Mouse (Mus musculus) c-Kit-positive CD71-positive TER-119-positive erythroid progenitor cells, embryonic 14.5 days (primary cell): ENCODE measurements around the gene Nfkb2.
A peak's percentile ranks its signal among the peaks of the same experiment; 100 is the strongest.

ENCODE experiments used
- DNase-seq: peaks from one replicate; pipeline ENCODE4 v3.0.0-alpha.2; 2013; ENCODE audit warnings: low spot score

Nfkb2 gene

DNA sequence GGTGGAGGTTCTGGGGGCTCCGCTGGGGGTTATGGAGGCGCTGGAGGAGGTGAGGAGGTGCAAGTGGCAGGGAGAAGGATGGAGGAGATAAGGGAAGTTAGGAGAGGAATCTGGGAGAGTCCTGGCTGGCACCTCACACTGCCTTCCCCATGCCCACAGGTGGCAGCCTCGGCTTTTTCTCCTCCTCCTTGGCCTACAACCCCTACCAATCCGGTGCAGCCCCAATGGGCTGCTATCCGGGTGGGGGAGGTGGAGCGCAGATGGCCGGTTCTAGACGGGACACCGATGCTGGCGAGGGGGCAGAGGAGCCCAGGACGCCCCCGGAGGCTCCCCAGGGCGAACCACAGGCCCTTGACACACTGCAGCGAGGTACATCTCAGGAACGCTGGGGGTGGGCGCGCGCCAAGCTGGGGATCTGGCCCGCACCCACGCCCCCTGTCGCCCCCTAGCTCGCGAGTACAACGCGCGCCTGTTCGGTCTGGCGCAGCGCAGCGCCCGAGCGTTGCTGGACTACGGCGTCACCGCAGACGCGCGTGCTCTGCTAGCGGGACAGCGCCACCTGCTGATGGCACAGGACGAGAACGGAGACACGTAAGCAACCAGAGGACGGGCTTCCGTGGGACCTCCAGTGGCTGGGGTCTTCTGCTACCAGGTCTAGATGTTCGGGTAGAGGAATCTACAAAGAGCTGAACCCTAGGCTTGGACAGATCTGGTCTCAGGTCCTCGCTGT, 4.8 kb downstream of the Nfkb2 start:
- DNase-seq: peak; percentile 74

DNA sequence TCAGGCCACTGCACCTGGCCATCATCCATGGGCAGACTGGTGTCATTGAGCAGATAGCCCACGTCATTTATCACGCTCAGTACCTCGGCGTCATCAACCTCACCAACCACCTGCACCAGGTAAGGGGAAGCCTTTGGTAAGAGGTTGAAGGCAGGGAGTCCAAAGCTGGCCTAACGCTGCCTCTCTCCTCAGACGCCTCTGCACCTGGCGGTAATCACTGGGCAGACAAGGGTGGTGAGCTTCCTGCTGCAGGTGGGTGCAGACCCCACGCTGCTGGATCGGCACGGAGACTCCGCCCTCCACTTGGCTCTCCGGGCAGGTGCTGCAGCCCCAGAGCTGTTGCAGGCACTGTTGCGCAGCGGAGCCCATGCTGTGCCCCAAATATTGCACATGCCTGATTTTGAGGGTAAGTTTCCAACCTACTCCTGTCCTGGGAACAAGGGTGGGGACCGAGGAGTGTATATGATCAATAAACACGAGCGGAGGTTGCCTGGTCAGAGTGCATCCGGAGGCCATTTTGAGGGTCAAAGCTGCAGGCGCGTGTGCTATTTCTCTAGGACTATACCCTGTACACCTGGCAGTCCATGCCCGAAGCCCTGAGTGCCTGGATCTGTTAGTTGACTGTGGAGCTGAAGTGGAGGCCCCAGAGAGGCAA, 5.7 kb downstream of the Nfkb2 start:
- no peak for DNase-seq

DNA sequence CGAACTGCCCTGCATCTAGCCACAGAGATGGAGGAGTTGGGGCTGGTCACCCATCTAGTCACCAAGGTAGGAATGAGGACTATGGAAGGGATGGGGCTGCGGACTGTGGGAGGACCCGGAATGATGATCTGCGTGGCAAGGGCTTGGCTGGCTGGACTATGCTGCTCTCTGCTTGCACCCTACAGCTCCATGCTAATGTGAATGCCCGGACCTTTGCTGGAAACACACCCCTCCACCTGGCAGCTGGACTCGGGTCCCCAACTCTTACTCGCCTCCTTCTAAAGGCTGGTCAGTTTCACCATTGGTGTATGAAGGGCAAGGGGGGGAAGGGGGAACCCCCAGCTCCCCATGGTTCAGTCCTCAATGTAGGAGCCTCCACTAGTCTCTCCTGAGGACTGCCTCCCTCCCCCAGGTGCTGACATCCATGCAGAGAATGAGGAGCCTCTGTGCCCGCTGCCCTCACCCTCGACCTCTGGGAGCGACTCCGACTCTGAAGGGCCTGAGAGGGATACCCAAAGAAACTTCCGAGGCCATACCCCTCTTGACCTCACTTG, 6.3 kb downstream of the Nfkb2 start:
- DNase-seq: no peak

DNA sequence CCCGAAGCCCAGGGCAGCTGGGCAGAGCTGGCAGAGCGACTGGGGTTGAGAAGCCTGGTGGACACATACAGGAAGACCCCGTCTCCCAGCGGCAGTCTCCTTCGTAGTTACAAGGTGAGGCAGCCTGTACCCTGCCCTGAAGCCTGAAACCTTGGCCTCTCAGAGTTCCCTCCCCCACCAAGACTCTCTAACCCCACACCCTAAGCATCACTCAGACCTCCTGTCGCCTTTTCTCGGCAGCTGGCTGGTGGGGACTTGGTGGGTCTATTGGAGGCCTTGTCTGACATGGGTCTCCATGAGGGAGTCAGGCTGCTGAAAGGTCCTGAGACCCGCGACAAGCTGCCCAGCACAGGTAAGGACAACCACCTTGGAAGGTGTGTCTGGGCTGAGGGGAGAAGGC, 7.2 kb downstream of the Nfkb2 start:
- DNase-seq: no peak

DNA sequence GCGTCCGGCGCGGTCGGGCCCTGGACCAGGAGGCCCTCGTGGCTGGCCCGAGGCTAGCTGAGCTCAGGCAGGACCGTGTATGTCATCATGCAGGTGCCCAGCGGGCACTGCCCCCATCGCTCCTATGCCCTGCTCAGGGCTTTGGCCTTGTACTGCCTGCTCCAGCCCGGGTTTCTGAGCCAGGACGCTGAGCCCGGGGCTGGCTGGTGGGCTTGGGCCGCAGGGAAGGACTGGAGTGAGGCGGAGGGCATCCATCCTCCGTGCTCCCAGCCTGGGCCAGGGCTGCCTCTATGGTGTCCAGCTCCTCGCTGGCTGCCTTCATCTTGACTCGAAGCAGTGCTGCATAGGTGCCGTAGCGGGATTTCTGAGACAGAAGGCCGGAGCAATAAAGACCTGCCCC, 8.4 kb downstream of the Nfkb2 start:
- no peak for DNase-seq

DNA sequence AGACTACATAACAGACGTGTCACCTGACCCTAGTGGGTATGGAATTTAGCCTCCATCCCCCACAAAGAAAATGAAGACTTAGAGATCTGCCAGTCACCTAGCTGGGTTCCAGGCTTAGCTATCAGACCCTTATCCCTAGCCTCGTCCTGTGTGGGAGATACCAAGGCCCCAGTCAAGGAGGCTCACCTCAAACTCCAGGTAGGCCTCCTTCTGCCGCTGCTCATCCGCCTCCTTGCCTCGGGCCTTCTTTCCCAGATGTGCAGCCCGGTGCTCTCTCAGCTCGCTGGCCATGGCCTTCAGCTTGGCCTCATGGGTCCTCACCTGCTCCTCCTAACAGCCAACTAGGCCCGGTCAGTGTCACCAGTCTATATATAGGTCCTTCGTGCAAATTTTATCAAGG, 9.0 kb downstream of the Nfkb2 start:
- DNase-seq: no peak

DNA sequence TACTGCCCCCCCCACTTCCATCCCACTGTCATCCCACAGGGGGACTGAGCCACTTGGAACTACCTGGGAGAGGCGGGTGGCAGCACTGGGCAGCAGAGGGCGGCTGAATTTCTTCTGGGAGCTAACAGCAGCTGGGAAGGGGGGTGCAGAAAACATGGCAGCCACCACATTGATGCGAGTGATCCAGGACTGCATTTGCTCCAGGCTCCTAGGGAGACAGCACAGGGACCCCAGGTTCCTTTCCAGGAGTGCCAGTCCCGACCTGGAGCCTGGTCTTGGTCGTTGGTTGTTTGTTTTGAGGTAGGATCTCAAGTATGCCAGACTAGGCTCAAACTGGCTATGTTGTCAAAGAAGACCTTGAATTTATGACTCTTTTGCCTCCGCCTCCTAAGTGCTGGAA, 9.5 kb downstream of the Nfkb2 start:
- DNase-seq: no peak

DNA sequence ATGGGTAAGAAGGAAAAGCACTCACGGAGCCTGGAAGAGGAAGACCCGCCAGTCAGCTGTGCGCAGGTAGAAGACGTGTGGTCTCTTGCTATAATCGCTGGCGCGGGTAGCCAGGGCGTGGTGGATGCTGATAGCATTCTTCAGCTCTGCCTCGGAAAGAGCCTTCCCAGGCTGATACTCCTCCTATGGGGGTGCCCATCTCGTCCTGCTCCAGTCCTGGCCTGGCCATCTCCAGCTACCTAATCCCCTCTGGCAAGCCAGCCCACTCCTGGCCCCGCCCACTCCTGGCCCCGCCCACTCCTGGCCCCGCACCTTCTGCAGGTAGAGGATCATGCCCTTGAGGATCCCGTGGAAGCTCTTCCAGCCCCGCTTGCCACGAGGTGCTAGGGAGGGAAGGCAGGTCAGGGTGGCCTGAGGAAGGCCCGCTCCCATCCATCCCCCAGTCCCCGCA, 10.1 kb downstream of the Nfkb2 start:
- DNase-seq: no peak

DNA sequence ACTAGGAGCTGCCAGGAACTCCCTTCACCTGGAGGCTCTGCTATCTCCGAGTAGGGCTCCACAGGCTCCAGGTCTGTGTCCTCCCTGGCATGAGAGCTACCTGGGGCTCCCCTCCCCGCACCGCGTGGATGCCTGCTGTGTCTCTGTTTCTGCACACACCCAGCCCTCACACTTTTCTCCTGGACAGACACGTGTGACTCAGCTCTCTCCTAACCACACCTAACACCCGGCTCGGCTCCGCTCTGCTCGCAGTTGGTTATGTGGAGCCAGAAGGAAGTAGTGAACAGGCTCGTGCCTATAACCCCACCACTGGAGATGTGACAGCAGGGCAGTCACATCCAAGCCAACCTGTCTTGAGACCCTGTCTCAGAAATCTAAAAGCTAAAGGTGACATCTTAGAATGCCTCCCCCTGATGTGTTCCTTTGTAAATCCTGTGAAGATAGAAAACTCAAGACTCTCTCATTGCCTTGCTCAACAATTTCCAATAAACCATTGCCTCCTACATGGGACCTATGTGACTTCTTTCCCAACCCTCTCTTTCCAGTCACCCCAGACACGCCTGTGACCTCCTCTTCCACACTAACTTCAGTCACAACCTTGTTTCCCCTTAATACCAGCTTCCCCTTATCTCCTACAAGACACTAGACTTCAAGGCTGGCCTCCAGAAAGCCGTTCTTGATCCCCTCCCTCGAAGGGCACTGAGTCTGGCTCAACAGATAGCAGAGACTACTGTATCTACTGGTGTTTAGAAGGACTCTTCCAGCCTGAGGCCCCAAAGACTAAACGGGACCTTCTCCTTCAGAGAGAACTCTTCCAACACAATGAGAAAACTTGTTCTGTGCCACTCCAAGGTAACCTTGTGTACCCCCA, 11.0 kb downstream of the Nfkb2 start:
- DNase-seq: peak; percentile 86

DNA sequence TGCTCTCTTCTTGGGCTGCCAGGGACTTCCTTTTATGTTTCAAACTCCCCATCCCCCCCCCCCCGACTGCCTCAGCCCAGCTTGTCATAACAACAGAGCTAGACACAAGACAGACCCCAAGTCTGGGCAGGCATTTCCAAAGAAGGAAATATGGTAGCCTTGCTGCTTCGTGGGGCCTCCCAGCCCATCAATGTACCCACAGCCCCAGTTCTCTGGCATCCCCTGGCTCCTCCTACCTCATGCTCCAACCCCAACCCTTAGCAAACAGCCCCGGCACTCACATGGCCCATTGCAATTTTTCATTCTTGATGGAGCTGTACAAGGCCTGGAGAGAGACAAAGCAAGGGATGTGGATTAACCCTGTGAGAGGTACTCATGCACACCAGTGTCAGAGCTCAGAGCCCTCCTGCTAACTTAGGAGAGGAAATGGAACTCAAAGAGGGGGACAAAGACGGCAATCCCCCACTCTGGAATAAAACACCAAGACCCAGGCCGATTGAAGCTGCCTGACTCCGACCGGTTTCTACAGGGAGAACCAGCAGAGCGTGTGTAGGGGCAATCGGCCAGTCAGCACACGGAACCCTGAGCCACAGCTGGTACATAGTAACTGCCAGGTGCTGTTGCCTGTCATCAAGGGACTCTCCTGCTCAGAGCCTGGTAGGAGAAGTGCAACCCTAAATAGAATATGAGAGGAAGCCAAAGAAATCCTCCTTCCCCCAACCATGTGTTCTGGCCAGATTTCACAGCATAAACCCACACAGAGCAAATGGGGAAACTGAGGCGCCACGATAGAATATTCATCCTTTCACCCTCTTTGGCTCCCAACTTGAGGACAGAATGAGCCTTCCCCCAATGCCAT, 11.9 kb downstream of the Nfkb2 start:
- DNase-seq: no peak

DNA sequence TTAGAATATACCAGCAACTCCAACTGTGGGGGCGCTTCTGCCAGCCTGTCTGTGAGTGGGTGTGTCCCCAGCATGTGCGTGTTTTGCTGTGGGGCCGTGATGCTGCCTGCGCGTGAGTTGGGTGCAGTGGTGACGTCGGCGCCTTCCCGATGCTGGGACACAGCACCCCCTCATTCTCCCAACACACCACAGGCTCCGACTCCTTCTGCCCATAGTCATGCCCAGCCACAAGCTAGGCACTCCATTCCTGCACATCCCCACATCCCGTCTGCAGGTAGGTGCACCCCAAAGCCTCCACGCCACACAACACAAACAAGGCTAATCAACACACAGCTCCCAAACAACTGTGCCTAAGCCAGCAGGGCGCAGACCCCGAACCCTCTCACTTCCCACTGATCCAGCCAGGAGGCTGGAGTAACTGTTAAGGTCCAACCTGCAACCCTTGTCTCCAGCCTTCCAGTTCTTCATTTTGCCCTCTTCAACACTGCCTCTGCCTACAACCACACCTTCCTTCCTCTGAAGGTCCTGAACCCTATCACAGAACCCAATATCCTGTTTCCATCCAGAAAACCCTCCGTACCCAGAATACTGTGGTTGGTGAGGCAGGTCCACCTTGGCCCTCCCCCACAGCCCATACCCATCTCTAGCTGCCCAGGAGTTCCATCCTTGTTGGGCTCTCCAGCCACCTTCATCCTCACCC, 12.9 kb downstream of the Nfkb2 start:
- DNase-seq: no peak

DNA sequence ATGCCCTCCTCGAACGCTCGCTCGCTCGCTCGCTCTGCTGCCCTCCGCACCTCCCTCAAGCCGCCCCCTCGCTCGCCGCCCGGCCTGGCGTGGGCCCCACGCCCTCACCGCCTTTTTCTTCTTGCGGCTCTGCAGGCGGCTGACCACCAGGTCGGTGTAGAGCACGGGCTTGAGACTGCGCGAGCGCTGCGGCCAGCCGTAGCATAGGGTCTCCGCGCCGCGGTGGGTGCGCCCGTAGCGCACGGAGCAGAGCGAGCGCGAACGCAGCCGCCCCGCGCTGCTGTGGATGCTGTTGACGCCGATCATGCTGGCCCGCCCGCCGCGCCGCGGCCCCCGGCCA, 13.4 kb downstream of the Nfkb2 start:
- no peak for DNase-seq

DNA sequence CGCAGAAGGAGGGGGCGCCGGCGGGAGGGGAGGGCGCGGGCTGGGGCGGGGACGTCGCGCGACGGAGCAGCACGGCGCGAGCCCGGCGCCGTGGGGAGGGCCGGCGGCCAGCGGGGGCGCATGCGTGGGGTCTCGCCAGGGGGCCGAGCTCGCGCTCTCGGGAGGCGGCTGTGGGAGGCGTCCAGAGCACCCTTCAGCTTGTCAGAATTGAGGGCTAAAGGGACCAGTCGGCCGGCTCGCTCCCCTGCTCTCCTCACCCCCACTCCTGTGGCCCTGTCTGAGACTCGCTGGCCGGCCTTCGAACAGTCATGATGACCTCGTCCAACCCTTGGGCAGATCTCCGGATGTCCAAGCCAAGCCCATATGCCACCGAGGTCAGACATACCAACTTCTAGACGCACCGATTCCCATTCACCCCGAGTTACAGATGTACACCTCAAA, 13.9 kb downstream of the Nfkb2 start:
- no peak for DNase-seq

DNA sequence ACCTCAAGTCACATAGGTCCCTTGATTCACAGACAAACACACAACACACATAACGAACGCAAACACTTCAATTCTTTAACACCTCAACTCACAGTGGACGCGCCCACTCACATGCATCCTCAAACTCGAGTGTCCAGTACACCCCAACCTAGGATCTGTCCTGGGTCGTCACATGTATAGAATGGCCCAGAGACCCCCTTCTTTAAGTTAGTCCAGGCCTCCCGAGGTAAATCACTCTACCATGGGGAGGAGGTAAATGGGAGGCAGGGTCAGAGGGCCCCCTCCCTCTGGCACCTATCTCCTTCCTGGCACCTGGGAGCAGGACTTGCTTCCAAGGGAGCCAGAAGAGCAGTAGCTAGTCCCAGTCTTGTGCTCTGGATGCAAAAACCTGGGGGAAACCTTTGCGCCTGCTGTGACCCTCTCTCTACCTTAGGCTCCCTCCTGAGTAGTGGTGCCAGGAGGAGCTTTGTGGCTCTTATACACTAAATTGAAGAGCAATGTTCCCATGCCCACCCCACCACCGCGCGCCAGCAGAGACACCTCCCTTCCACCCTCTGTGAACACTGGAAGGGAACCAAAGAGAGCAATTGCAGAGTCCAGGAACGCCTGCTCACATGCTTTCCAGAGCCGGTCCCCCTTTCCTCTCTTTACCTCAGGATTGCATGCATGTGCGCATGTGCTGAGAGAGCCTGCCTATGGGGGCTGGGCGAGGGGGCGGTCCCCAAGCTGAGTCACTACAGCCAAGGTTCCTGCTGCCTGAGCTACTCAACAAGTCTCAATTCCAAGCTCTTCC, 14.7 kb downstream of the Nfkb2 start:
- no peak for DNase-seq

DNA sequence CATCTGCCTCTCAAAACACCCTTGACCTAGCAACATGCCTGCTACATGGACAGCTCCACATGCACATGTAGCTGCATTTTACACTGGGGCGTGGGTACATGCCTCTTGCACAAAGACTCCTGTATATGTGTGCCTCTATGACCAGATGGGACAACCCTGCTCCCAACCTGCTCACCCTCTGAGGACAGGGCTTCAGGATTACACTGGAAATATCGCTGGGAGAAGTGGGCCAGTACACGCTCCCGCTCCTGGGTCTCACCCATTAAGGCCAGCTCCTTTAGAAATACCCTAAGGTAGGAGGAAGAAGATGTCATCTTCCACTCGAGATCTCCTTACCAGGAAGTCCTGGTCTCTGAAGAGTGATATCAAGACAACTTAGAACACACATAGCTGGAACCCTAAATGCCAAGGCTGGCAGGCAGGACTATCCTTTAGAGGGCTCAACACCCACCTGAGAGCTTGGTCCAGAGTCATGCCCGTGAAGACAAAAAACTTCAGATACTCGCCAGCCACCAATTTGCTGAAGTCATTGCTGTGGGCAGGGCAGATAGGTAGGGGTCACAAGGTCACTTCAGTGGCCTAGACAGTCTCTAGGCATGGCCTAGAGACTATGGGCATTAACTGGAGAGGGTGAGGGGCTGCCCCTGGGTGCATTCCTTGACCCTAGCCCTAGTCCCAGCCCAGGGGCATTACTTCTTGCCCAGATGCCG, 16.1 kb downstream of the Nfkb2 start:
- no peak for DNase-seq

DNA sequence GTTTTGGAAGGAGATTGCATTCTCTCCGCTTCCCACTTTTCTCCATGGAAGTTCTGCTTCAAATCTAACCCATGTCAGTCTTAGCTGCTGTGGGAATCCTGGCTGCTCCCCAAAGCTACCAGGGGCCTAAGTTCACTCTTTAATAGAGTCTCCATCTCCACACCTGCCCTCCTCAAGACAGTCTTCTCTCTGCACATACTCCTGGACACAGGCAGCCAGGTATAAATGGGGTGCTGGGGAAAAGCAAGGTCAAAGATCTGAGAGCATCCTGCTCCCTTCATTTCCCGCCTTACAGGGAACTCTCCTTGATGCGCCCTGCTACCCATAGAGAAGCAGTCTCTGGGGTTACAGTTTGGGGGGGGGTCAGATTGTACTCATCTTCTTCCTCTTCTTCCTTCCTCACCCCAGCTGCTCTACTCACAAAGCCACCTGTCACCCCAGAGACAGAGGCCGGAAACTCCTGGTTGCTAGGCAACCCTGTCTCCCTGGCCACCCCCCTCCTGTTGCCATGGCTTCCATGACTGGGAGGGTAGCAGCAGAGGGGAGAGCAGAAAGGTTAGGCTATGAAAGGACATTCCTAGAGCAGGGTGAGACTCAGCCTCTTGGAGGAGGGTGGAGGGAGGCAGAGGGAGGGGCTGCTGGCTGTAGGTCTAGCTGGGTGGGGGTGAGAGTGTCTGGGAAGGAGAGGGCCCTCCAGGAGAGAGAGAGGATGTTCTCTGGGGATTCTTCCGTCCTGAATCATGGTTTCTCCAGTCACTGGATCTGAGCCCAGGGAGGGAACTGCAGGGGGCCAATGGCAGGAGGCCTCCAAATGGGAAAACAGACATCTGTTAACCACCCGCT, 17.2 kb downstream of the Nfkb2 start:
- no peak for DNase-seq

DNA sequence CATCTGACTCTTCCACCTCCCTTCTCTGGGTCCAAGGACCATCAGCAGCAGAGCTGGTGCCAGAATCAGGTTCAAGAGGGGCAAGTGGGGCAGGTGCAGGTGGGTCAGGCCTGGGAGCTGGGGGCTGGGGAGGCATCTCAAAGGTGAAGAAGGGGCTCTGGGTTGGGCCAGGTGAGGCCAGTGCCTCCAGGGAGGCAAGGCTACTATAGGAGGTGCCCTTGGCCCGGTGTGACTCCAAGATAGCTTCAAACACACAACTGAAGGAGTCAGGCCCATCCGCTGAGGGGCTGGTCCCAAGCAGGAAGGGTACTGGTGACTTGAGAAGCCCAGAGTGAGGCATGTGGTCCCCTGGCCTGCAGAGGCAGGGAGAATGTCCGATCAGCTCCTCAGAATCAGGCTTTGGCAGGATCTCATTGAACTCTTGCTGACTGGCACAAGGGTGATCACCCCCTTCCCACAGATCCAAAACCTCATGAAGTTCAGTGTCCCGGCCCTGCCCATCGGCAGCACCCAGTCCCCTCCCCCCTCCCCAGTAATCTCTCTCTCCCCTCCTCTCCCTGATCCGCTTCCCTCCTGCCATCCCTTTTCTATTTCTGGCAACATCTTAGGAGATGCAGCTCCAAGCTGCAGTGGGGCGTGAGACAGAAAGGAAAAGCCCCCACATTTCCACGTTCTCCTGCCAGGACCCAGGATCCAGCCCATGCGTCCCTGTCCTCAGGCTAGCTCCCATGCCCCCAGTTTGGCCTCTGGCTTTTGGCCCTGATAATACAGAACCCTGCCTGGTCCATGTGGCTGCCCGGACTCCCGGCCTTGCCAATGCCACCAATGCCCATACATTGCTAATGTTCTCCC, 18.2 kb downstream of the Nfkb2 start:
- DNase-seq: no peak
